In the genomic region with DNA sequence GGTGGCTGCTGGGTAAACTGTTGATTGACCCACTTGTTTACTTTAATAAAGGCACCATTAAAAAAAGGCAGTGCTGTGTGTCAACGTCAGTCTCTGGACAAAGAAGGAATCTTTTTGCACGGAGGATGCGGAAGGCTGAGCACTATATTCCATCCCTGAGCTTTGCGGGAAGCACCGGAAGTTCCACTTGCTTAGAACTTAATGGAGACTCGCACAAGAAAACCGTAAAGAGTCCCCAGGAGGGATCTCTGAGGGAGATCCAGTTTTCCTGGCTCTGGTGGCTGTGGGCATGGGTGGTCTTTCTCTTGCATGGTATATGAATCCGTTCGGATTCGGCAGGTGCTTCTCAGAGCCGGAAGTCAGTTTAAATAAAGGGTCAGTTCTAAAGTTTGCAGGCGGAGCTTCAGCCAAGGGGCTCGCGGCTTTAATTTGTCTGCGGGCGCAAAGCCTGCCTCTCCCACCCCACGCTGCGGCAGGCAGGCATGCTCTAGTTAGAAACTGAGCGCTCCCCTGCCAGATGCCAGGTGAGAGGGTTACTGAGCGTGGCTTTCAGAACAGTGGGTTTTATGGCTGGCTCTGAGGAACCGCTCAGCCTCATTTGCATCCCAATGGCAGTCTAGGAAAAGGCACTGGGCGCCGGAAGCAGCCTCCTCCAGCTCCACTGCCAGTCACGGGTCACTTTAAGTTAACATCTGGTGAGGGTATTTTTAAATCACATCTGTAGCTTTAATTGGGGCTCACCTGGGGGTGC, we compare ENCODE assay signal across 8 mouse cellular contexts.
A peak's percentile ranks its signal among the peaks of the same experiment; 100 is the strongest.
DNase-seq lines count a peak whose midpoint lies in the region; ATAC-seq lines count a peak whose summit lies in the region.

No protein-coding gene starts in this region.

- peaks cover 13% of the 10 kb centered on the region for H3K4me1 ChIP-seq in heart, embryonic 12.5 days (replicated peaks)
- H3K4me1 ChIP-seq in embryonic facial prominence, embryonic 10.5 days: peaks cover 24% of the 10 kb centered on the region
- H3K4me1 ChIP-seq in midbrain, embryonic 10.5 days: peaks cover 26% of the 10 kb centered on the region

- H3K9ac ChIP-seq in heart, embryonic 12.5 days: peak overlapping the region; percentile 71; the same call in 1 of the 2 replicates

- H3K27me3 ChIP-seq in heart, embryonic 12.5 days (replicated peaks): peaks cover 28% of the 10 kb centered on the region
- H3K27me3 ChIP-seq in embryonic facial prominence, embryonic 10.5 days (replicated peaks; ENCODE audit: low read depth, poor library complexity, severe bottlenecking): peaks cover 44% of the 10 kb centered on the region
- H3K27me3 ChIP-seq in midbrain, embryonic 10.5 days (ENCODE audit: low read depth, poor library complexity, severe bottlenecking): peaks cover 23% of the 10 kb centered on the region

- no peak overlapping the region for H3K27ac ChIP-seq in heart, embryonic 12.5 days (ENCODE audit: poor library complexity, severe bottlenecking)
- peak overlapping the region; percentile 70 for H3K27ac ChIP-seq in embryonic facial prominence, embryonic 10.5 days (replicated peaks)
- peak overlapping the region; percentile 93 for H3K27ac ChIP-seq in midbrain, embryonic 10.5 days (replicated peaks)

- no peaks in the 10 kb centered on the region for H3K36me3 ChIP-seq in heart, embryonic 12.5 days
- H3K36me3 ChIP-seq in embryonic facial prominence, embryonic 10.5 days (replicated peaks): no peaks in the 10 kb centered on the region
- H3K36me3 ChIP-seq in midbrain, embryonic 10.5 days: no peaks in the 10 kb centered on the region

- no peak for ATAC-seq in heart, embryonic 12.5 days (ENCODE audit: insufficient number of reproducible peaks, low FRiP score)

- peak overlapping the region; percentile 57 for H3K4me3 ChIP-seq in heart, embryonic 12.5 days
- H3K4me3 ChIP-seq in embryonic facial prominence, embryonic 10.5 days: peak overlapping the region; percentile 56
- H3K4me3 ChIP-seq in midbrain, embryonic 10.5 days: peak overlapping the region; percentile 74

- H3K4me2 ChIP-seq in heart, embryonic 12.5 days: peak overlapping the region; percentile 84

- intact Hi-C loops in heart, postnatal 25 days (cut with DNase I): no loop called here

- no peaks in the 10 kb centered on the region for H3K9me3 ChIP-seq in heart, embryonic 12.5 days (replicated peaks)
- H3K9me3 ChIP-seq in embryonic facial prominence, embryonic 10.5 days: no peaks in the 10 kb centered on the region
- H3K9me3 ChIP-seq in midbrain, embryonic 10.5 days (replicated peaks): no peaks in the 10 kb centered on the region

- 1% methylated on average over 24 of the region's 24 CpGs for WGBS in heart, embryonic 12.5 days
- WGBS in embryonic facial prominence, embryonic 10.5 days: 1% methylated on average over 24 of the region's 24 CpGs
- under 1% methylated on average over 24 of the region's 24 CpGs for WGBS in midbrain, embryonic 10.5 days

- no peak for DNase-seq in heart, postnatal 25 days (ENCODE audit: low spot score)
- peak; percentile 42 for DNase-seq in embryonic facial prominence, embryonic 10.5 days (ENCODE audit: low spot score)
- peak; percentile 20 for DNase-seq in kidney, adult 11 months
- DNase-seq in midbrain, embryonic 10.5 days (ENCODE audit: low spot score): peak; percentile 67
- no peak for DNase-seq in cerebellum, adult 8-10 months
- no peak for DNase-seq in layer of hippocampus, adult 11-12 months (ENCODE audit: low spot score)
- DNase-seq in frontal cortex, adult 2 months (ENCODE audit: extremely low spot score in 1 of 2, low spot score in 1 of 2): no peak

Comparison
In these comparisons a context has a peak if more than half of its experiments do, and no peak if none do; other contexts are left out.
1. DNase-seq: peak in embryonic facial prominence, embryonic 10.5 days (single experiment), kidney, adult 11 months (single experiment) and midbrain, embryonic 10.5 days (single experiment); none in heart, postnatal 25 days (single experiment), cerebellum, adult 8-10 months (single experiment), layer of hippocampus, adult 11-12 months (single experiment) and frontal cortex, adult 2 months (0 of 2).
2. Peak in every context shown above with its lines, with median percentiles within 50 percentile points of each other: H3K4me3 ChIP-seq.